Mouse (Mus musculus) forebrain, embryonic 16.5 days (tissue): ENCODE measurements at regions not wholly inside any gene's neighbourhood (a gene's known extent, or its start where the extent isn't known, plus 50 kb on each side); places are given as distances from the start of the nearest gene placed in this dataset.

Source experiments
- ATAC-seq: fragments of 200-750 bp; cut with Nextera tagmentation; 2 replicates; pipeline ENCODE4 v1.8.0; 2017; ENCODE audit warnings: mild to moderate bottlenecking, moderate library complexity
- H3K27ac ChIP-seq: fragments of 300-500 bp; sonication (generic); 2 replicates; pipeline ENCODE4 v1.5.1; 2014; ENCODE audit warnings: low read length, control low read depth
- H3K27me3 ChIP-seq: fragments of 300-500 bp; sonication (generic); replicated peaks from 2 replicates; pipeline ENCODE4 v1.6.1; 2014; ENCODE audit warnings: low read length; ENCODE audit not compliant: control insufficient read depth, insufficient read depth
- H3K36me3 ChIP-seq: fragments of 300-500 bp; sonication (generic); 2 replicates; pipeline ENCODE4 v1.6.1; 2014; ENCODE audit not compliant: control insufficient read depth, insufficient read depth
- H3K4me1 ChIP-seq: fragments of 300-500 bp; sonication (generic); replicated peaks from 2 replicates; pipeline ENCODE4 v1.6.1; 2014; ENCODE audit warnings: low read length; ENCODE audit not compliant: control insufficient read depth, insufficient read depth
- H3K4me2 ChIP-seq: fragments of 300-500 bp; sonication (generic); 2 replicates; pipeline ENCODE4 v1.6.1; 2014; ENCODE audit warnings: mild to moderate bottlenecking, low read length, control low read depth
- H3K4me3 ChIP-seq: fragments of 300-500 bp; sonication (generic); replicated peaks from 2 replicates; pipeline ENCODE4 v1.5.1; 2014; ENCODE audit warnings: mild to moderate bottlenecking, low read length, control low read depth
- H3K9ac ChIP-seq: fragments of 300-500 bp; sonication (generic); replicated peaks from 2 replicates; pipeline ENCODE4 v1.6.1; 2014; ENCODE audit warnings: low read depth, low read length, control low read depth
- H3K9me3 ChIP-seq: fragments of 300-500 bp; sonication (generic); 2 replicates; pipeline ENCODE4 v1.6.1; 2016; ENCODE audit warnings: low read length; ENCODE audit not compliant: control insufficient read depth
- WGBS: fragments of 180-500 bp; shearing (Covaris S2); extraction: QIAGEN DNeasy Blood & Tissue Kit; methylation state at CpG from one replicate; pipeline ENCODE4 v1.1.7; 2014; 5-methylcytosine and 5-hydroxymethylcytosine counted together

DNA sequence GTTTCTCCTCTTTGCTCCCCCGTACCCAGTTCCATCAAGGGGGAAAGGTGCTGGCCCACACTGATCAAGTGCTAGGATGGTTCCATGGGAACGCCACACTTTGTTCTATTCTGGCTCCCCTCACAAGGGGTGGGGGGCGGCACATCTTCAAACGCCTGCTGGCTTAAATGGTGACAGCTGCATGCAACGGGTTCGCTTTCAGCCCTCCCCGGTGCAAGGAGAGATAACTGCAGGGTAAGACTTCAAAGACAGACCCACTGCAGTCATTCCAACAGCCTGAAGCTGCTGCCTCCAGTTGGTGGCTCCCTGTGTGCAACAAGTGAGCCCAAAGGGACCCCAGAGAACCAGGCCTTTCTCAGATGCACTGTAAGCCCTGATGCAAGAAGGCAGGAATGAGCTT, 173.9 kb upstream of the Lef1 start:
- no peak overlapping the region for H3K4me3 ChIP-seq
- H3K4me1 ChIP-seq = no peaks in the 10 kb centered on the region
- H3K36me3 ChIP-seq = no peaks in the 10 kb centered on the region
- no peaks in the 10 kb centered on the region for H3K27me3 ChIP-seq
- no peak for ATAC-seq
- 44% methylated on average over 7 of the region's 7 CpGs for WGBS
- no peak overlapping the region for H3K9ac ChIP-seq
- H3K4me2 ChIP-seq = no peak overlapping the region
- no peaks in the 10 kb centered on the region for H3K9me3 ChIP-seq
- H3K27ac ChIP-seq = no peak overlapping the region

DNA sequence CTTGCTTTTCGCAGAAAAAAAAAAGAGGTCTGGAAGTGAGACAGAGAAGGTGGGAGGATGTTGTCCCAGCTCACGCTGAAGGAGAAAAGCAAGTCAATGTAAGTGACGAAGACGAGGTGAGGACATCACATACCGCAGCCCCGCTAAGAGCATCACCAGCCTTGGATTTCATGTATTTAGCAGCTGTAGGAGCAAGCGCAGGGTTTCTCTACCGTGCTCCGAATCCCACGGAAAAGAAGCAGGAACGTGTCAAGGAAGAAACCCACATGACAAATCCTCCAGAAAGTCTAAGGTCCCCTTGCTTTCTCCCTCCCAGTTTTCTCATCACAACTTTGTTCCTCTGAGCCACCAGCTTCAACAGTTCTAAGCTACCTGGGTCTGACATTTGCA, 174.3 kb upstream of the Lef1 start:
- H3K9me3 ChIP-seq = no peaks in the 10 kb centered on the region
- no peaks in the 10 kb centered on the region for H3K36me3 ChIP-seq
- H3K4me3 ChIP-seq = no peak overlapping the region
- ATAC-seq = no peak
- no peak overlapping the region for H3K27ac ChIP-seq
- no peak overlapping the region for H3K4me2 ChIP-seq
- H3K4me1 ChIP-seq = no peaks in the 10 kb centered on the region
- no peaks in the 10 kb centered on the region for H3K27me3 ChIP-seq
- H3K9ac ChIP-seq = no peak overlapping the region
- WGBS = 87% methylated on average over 11 of the region's 11 CpGs

GRCm38 (mm10) chr3:130935302-130935925, 174.9 kb upstream of the Lef1 start:
- H3K27me3 ChIP-seq = no peaks in the 10 kb centered on the region
- H3K4me2 ChIP-seq = no peak overlapping the region
- WGBS = 67% methylated on average over 8 of the region's 8 CpGs
- H3K9me3 ChIP-seq = no peaks in the 10 kb centered on the region
- H3K4me3 ChIP-seq = no peak overlapping the region
- H3K27ac ChIP-seq = no peak overlapping the region
- no peaks in the 10 kb centered on the region for H3K36me3 ChIP-seq
- ATAC-seq = no peak
- no peaks in the 10 kb centered on the region for H3K4me1 ChIP-seq
- no peak overlapping the region for H3K9ac ChIP-seq

DNA sequence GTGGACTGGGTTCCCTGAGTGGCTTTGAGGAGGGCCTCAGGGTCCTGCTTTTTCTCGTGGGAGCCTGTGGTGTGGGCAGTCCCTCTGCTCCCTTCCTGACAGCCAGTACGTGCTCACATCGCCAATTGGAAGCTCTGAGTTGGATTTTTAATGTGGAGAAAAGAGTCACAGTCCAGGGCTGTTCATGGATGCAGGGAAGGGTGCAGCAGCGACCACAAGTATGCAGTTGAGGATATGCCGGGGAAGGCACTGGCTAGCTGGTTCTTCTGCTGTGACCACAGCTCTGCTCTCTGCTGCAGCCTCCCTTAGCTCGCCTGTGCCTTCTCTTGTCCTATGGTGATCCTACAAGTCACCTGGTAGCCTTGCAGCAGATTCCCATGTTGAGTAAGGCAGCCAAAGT, 177.5 kb upstream of the Lef1 start:
- WGBS = 78% methylated on average over 6 of the region's 6 CpGs
- Histone ChIP-seq H3K9ac (no peak overlapping the region), H3K4me3 (no peak overlapping the region), H3K9me3 (no peaks in the 10 kb centered on the region), H3K27me3 (no peaks in the 10 kb centered on the region), H3K27ac (no peak overlapping the region), H3K4me2 (no peak overlapping the region), H3K4me1 (no peaks in the 10 kb centered on the region), H3K36me3 (no peaks in the 10 kb centered on the region)
- ATAC-seq = no peak

GRCm38 (mm10) chr3:130932226-130932625, 178.0 kb upstream of the Lef1 start:
- Histone ChIP-seq H3K9ac (no peak overlapping the region), H3K27me3 (no peaks in the 10 kb centered on the region), H3K4me2 (no peak overlapping the region), H3K36me3 (no peaks in the 10 kb centered on the region), H3K4me1 (no peaks in the 10 kb centered on the region), H3K9me3 (no peaks in the 10 kb centered on the region), H3K27ac (no peak overlapping the region), H3K4me3 (no peak overlapping the region)
- WGBS = 89% methylated on average over 5 of the region's 5 CpGs
- no peak for ATAC-seq

GRCm38 (mm10) chr3:130925000-130925399, 185.3 kb upstream of the Lef1 start:
- H3K9ac ChIP-seq = no peak overlapping the region
- no peak for ATAC-seq
- H3K36me3 ChIP-seq = no peaks in the 10 kb centered on the region
- no peak overlapping the region for H3K27ac ChIP-seq
- H3K4me3 ChIP-seq = no peak overlapping the region
- WGBS = 62% methylated on average over 5 of the region's 5 CpGs
- peaks cover 14% of the 10 kb centered on the region for H3K4me1 ChIP-seq
- no peaks in the 10 kb centered on the region for H3K27me3 ChIP-seq
- no peak overlapping the region for H3K4me2 ChIP-seq
- no peaks in the 10 kb centered on the region for H3K9me3 ChIP-seq

- Histone ChIP-seq H3K4me2 (peak overlapping the region; percentile 57), H3K9me3 (no peaks in the 10 kb centered on the region), H3K4me1 (peaks cover 14% of the 10 kb centered on the region), H3K9ac (no peak overlapping the region; the same call in 1 of the 2 replicates), H3K27me3 (no peaks in the 10 kb centered on the region), H3K4me3 (peak overlapping the region; percentile 30), H3K36me3 (no peaks in the 10 kb centered on the region), H3K27ac (no peak overlapping the region)
- ATAC-seq = peak; percentile 52
- WGBS = 12% methylated on average over 8 of the region's 8 CpGs
These were observed 186.7 kb upstream of the Lef1 start for GRCm38 (mm10) chr3:130923615-130923958.

DNA sequence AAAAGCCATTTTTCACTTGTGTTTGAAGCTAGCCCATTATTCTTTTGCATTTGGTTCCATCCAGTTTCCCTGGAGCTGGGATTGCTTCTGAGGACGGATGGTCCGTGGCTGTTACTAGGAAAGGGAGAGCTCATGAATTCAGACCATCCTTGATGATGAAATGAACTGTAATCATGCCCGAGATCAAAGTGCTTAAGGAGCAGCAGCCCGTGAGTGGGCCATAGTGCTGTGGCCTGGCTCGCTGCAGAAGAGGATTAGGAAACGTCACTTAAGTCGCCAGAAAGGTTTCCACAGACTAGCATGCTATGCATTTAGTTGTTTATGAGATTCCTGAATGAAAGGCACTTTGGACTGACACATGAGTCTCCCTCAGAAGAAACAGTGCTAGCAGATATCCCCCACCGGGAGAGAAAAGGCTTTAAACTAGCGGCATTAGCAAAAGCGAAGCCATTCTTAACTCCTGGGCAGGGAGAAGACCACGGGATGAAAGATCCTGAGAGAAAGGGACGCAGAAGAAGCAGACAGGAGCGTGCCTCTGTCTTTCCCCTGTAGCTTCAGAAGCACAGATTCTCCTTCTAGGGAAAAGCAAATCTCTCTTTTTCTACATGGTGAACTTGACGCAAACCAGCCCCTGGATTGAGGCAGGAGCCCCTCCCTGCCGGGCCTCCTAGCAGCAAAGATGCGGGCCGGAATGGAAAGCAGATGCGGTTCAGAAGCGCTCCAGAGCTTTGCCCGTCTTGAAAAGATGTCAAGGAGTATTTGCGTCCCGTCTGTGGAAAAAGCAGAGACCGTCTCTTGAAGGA, 187.3 kb upstream of the Lef1 start:
- Histone ChIP-seq H3K27me3 (no peaks in the 10 kb centered on the region), H3K9me3 (no peaks in the 10 kb centered on the region), H3K9ac (peak overlapping the region; percentile 51), H3K4me3 (peak overlapping the region; percentile 30), H3K4me2 (peak overlapping the region; percentile 57), H3K36me3 (no peaks in the 10 kb centered on the region), H3K27ac (no peak overlapping the region), H3K4me1 (peaks cover 14% of the 10 kb centered on the region)
- peak; percentile 20; the same call in 1 of the 2 replicates for ATAC-seq
- WGBS = 4% methylated on average over 23 of the region's 23 CpGs

GRCm38 (mm10) chr3:130921621-130922245, 188.5 kb upstream of the Lef1 start:
- Histone ChIP-seq H3K4me1 (peaks cover 14% of the 10 kb centered on the region), H3K4me2 (no peak overlapping the region), H3K9me3 (no peaks in the 10 kb centered on the region), H3K4me3 (no peak overlapping the region), H3K27me3 (no peaks in the 10 kb centered on the region), H3K9ac (no peak overlapping the region), H3K27ac (no peak overlapping the region), H3K36me3 (no peaks in the 10 kb centered on the region)
- 45% methylated on average over 9 of the region's 9 CpGs for WGBS
- peak; percentile 73; the same call in 1 of the 2 replicates for ATAC-seq
